Mouse (Mus musculus) neural tube, embryonic 14.5 days (tissue): ENCODE measurements around the gene Map4. TPM values are rescaled to one million over a fixed set of nuclear protein-coding genes. Genes with fewer than 3 reads are reported as not detected.

Experiments
- ATAC-seq: fragments of 200-750 bp; cut with Nextera tagmentation; 2 replicates; pipeline ENCODE4 v1.8.0; 2017; ENCODE audit warnings: low read depth, mild to moderate bottlenecking, moderate TSS enrichment, moderate library complexity
- H3K27ac ChIP-seq: fragments of 300-500 bp; sonication (generic); 2 replicates; pipeline ENCODE4 v1.5.1; 2014; ENCODE audit warnings: low read depth, mild to moderate bottlenecking, control low read depth, low read length, moderate library complexity, mixed read lengths
- H3K27me3 ChIP-seq: fragments of 300-500 bp; sonication (generic); 2 replicates; pipeline ENCODE4 v1.6.1; 2014; ENCODE audit warnings: low read length; ENCODE audit not compliant: control insufficient read depth, insufficient read depth
- H3K36me3 ChIP-seq: fragments of 300-500 bp; sonication (generic); 2 replicates; pipeline ENCODE4 v1.6.1; 2014; ENCODE audit warnings: low read length, mixed read lengths; ENCODE audit not compliant: control insufficient read depth, insufficient read depth
- H3K4me1 ChIP-seq: fragments of 300-500 bp; sonication (generic); 2 replicates; pipeline ENCODE4 v1.6.1; 2014; ENCODE audit warnings: low read length; ENCODE audit not compliant: control insufficient read depth, insufficient read depth
- H3K4me2 ChIP-seq: fragments of 300-500 bp; sonication (generic); 2 replicates; pipeline ENCODE4 v1.6.1; 2014; ENCODE audit warnings: mild to moderate bottlenecking, low read depth, low read length, control low read depth
- H3K4me3 ChIP-seq: fragments of 300-500 bp; sonication (generic); 2 replicates; pipeline ENCODE4 v1.5.1; 2014; ENCODE audit warnings: low read depth, low read length, control low read depth, mixed read lengths
- H3K9ac ChIP-seq: fragments of 300-500 bp; sonication (generic); replicated peaks from 2 replicates; pipeline ENCODE4 v1.6.1; 2014; ENCODE audit warnings: low read depth, mild to moderate bottlenecking, control low read depth, low read length, mixed read lengths
- H3K9me3 ChIP-seq: fragments of 300-500 bp; sonication (generic); 2 replicates; pipeline ENCODE4 v1.6.1; 2016; ENCODE audit warnings: low read length; ENCODE audit not compliant: control insufficient read depth
- WGBS: fragments of 180-500 bp; shearing (Covaris S2); extraction: QIAGEN DNeasy Blood & Tissue Kit; methylation state at CpG from one replicate; pipeline ENCODE4 v1.1.7; 2014; 5-methylcytosine and 5-hydroxymethylcytosine counted together
- polyA plus RNA-seq: library from polyadenylated mRNA; unstranded; fragments of >200 nt; fragmentation: Nextera tagmentation; extraction: Ambion mirVana; gene quantifications from 2 replicates; pipeline ENCODE4 v1.2.1, GENCODE M21; 2014

The Map4 gene
- polyA plus RNA-seq, 1 experiment from 2014 or later, result 171 TPM

- no peak for ATAC-seq
- H3K27ac ChIP-seq, result no peak overlapping the region
- WGBS, result 97% methylated on average over 4 of the region's 4 CpGs
- H3K9me3 ChIP-seq, result no peaks in the 10 kb centered on the region
- no peak overlapping the region for H3K4me2 ChIP-seq
- no peaks in the 10 kb centered on the region for H3K4me1 ChIP-seq
- H3K9ac ChIP-seq, result no peak overlapping the region
- H3K27me3 ChIP-seq, result no peaks in the 10 kb centered on the region
- no peaks in the 10 kb centered on the region for H3K36me3 ChIP-seq
- no peak overlapping the region for H3K4me3 ChIP-seq
Measured at GRCm38 (mm10) chr9:109909926-109910325, 21.3 kb upstream of the Map4 start.

DNA sequence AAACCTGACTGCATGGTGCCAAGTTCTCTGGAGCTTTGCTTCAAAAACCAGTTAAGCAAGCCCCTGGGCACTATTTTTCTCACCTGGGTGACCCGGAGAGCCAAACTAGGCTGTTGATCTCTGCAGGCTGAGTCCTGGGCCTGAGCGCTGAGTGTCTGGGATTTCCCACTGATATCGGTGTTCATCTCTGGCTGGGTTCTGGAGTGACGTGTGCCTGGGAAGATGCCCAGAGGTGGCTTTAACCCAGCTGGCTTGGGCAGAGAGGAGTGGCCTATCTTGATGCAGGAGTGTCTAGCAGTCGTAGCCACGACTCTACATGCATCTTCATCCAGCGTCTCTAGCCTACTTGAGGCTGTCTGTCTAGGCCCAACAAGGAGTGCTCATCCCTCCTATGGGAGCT is 19.5 kb upstream of the Map4 start:
- ATAC-seq, result no peak
- H3K9me3 ChIP-seq, result no peaks in the 10 kb centered on the region
- H3K4me3 ChIP-seq, result no peak overlapping the region
- WGBS, result 94% methylated on average over 7 of the region's 7 CpGs
- H3K4me1 ChIP-seq, result no peaks in the 10 kb centered on the region
- no peak overlapping the region for H3K4me2 ChIP-seq
- no peak overlapping the region for H3K9ac ChIP-seq
- no peaks in the 10 kb centered on the region for H3K27me3 ChIP-seq
- H3K27ac ChIP-seq, result no peak overlapping the region
- H3K36me3 ChIP-seq, result no peaks in the 10 kb centered on the region

GRCm38 (mm10) chr9:109914269-109914926 is 16.9 kb upstream of the Map4 start:
- no peak for ATAC-seq
- Histone ChIP-seq H3K36me3 (no peaks in the 10 kb centered on the region), H3K9ac (no peak overlapping the region), H3K27me3 (no peaks in the 10 kb centered on the region), H3K27ac (no peak overlapping the region), H3K9me3 (no peaks in the 10 kb centered on the region), H3K4me3 (no peak overlapping the region), H3K4me1 (no peaks in the 10 kb centered on the region), H3K4me2 (no peak overlapping the region)
- 69% methylated on average over 4 of the region's 4 CpGs for WGBS

DNA sequence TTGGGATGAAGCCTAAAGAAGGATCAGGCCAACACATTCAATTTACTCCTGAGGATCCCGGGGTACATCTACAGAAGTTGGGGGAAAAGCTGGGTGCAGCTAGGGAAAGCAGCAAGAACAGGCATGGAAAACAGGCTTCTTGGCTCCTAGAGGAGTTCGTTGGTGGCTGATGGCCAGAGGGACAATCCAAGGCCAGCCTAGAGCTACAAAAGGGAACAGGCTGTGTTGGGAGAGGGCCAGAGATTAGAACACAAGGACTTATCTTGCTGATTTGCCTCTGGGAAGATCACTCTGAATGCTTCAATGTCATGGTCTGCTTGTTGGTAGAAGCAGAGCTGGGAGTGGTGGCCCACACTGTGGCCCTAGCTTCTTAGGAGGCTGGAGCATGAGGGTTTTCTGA is 13.3 kb upstream of the Map4 start:
- Histone ChIP-seq H3K27ac (no peak overlapping the region), H3K9me3 (no peaks in the 10 kb centered on the region), H3K36me3 (no peaks in the 10 kb centered on the region), H3K9ac (no peak overlapping the region), H3K27me3 (no peaks in the 10 kb centered on the region), H3K4me1 (no peaks in the 10 kb centered on the region), H3K4me2 (no peak overlapping the region), H3K4me3 (no peak overlapping the region)
- ATAC-seq, result no peak
- WGBS, result 87% methylated on average over 2 of the region's 2 CpGs

DNA sequence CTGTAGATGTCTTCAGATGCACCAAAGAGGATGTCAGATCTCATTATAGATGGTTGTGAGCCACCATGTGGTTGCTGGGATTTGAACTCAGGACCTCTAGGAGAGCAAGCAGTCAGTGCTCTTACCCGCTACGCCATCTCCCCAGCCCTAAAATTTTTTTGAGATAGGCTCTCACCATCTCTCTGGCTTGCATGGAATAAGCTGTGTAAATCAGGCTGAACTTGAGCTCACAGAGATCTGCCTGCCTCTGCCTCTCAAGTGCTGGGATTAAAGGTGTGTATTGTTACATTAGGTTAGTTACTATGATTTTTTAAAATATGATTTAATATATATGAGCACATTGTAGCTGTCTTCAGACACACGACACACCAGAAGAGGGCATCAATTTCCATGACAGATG is 2.1 kb upstream of the Map4 start:
- Histone ChIP-seq H3K36me3 (no peaks in the 10 kb centered on the region), H3K27ac (no peak overlapping the region), H3K4me1 (peaks cover 9% of the 10 kb centered on the region; the same call in 1 of the 2 replicates), H3K4me2 (no peak overlapping the region), H3K9ac (no peak overlapping the region), H3K27me3 (peaks cover 3% of the 10 kb centered on the region; the same call in 1 of the 2 replicates), H3K4me3 (no peak overlapping the region), H3K9me3 (no peaks in the 10 kb centered on the region)
- WGBS, result 98% methylated on average over 3 of the region's 3 CpGs
- ATAC-seq, result no peak

DNA sequence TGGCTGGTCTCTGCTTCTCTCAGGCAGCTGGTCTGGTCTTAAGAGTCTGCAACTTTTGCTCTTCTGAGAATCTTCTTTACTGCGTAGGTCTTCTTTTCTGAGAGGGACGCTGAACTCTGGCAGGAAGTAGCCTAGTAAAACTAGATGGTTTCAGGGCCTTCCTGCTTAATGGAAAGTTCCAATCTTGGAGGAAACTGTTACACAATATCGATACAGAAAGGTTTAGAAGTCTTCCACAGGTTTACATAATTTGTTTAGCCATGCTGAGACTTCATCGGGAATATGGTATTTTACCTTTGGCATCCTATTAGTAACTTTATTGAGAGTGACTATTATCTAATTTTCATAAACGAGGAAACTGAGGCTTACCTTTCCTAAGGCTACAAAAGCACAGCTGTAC is 1.2 kb upstream of the Map4 start:
- no peak for ATAC-seq
- 95% methylated on average over 5 of the region's 5 CpGs for WGBS
- H3K9me3 ChIP-seq, result no peaks in the 10 kb centered on the region
- no peak overlapping the region for H3K9ac ChIP-seq
- no peak overlapping the region for H3K4me3 ChIP-seq
- peaks cover 3% of the 10 kb centered on the region; the same call in 1 of the 2 replicates for H3K27me3 ChIP-seq
- no peaks in the 10 kb centered on the region for H3K36me3 ChIP-seq
- no peak overlapping the region for H3K4me2 ChIP-seq
- no peak overlapping the region for H3K27ac ChIP-seq
- H3K4me1 ChIP-seq, result peaks cover 9% of the 10 kb centered on the region; the same call in 1 of the 2 replicates

DNA sequence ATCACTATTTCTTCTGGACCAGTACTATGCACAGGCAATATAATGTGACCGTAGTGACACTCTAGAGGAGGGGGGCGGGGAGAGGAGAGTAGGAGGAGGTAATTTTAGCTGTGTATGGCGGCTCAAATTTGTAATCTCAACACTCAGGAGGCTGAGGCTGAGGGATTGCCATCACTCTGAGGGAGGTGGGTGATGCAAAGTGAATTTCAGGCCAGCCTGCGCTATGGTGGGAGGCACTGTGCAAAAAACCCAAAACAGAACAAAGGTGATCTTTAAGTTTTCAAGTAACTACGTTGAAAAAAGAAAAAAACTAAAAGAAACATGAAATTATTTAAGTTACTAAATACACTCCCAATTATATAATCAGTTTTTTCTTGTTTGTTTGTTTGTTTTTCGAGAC is 508 bp upstream of the Map4 start:
- Histone ChIP-seq H3K27ac (peak overlapping the region; percentile 90; the same call in 1 of the 2 replicates), H3K36me3 (no peaks in the 10 kb centered on the region), H3K9ac (peak overlapping the region; percentile 1; the same call in 1 of the 2 replicates), H3K4me1 (peaks cover 9% of the 10 kb centered on the region; the same call in 1 of the 2 replicates), H3K27me3 (peaks cover 3% of the 10 kb centered on the region; the same call in 1 of the 2 replicates), H3K4me2 (peak overlapping the region; percentile 25; the same call in 1 of the 2 replicates), H3K9me3 (no peaks in the 10 kb centered on the region), H3K4me3 (peak overlapping the region; percentile 81)
- 66% methylated on average over 6 of the region's 6 CpGs for WGBS
- ATAC-seq, result no peak

GRCm38 (mm10) chr9:109932361-109932755 is 1.1 kb downstream of the Map4 start:
- Histone ChIP-seq H3K4me2 (peak overlapping the region; percentile 87), H3K27me3 (peaks cover 3% of the 10 kb centered on the region; the same call in 1 of the 2 replicates), H3K4me1 (peaks cover 9% of the 10 kb centered on the region; the same call in 1 of the 2 replicates), H3K27ac (peak overlapping the region; percentile 90), H3K9ac (peak overlapping the region; percentile 84), H3K4me3 (peak overlapping the region; percentile 81), H3K36me3 (no peaks in the 10 kb centered on the region), H3K9me3 (no peaks in the 10 kb centered on the region)
- under 1% methylated on average over 20 of the region's 20 CpGs for WGBS
- ATAC-seq, result no peak

- 3% methylated on average over 12 of the region's 12 CpGs for WGBS
- no peaks in the 10 kb centered on the region for H3K36me3 ChIP-seq
- peak overlapping the region; percentile 84 for H3K9ac ChIP-seq
- peak overlapping the region; percentile 90; the same call in 1 of the 2 replicates for H3K27ac ChIP-seq
- peaks cover 9% of the 10 kb centered on the region; the same call in 1 of the 2 replicates for H3K4me1 ChIP-seq
- H3K4me2 ChIP-seq, result peak overlapping the region; percentile 87
- no peak for ATAC-seq
- peak overlapping the region; percentile 81 for H3K4me3 ChIP-seq
- H3K27me3 ChIP-seq, result peaks cover 3% of the 10 kb centered on the region; the same call in 1 of the 2 replicates
- no peaks in the 10 kb centered on the region for H3K9me3 ChIP-seq
Measured at GRCm38 (mm10) chr9:109932756-109933375, 1.6 kb downstream of the Map4 start.
